Mouse (Mus musculus) kidney, embryonic 15.5 days (tissue): ENCODE results near the gene Stmnd1. TPM values are rescaled to one million over a fixed set of nuclear protein-coding genes. Genes with fewer than 3 reads are reported as not detected.

Source experiments
- ATAC-seq: fragments of 200-750 bp; cut with Nextera tagmentation; replicated peaks from 2 replicates; pipeline ENCODE4 v1.8.0; 2017; ENCODE audit warnings: moderate TSS enrichment; ENCODE audit not compliant: low FRiP score
- H3K27ac ChIP-seq: fragments of 300-500 bp; sonication (generic); 2 replicates; pipeline ENCODE4 v1.5.1; 2015; ENCODE audit warnings: mild to moderate bottlenecking, inconsistent platforms
- H3K27me3 ChIP-seq: fragments of 300-500 bp; sonication (generic); 2 replicates; pipeline ENCODE4 v1.6.1; 2015; ENCODE audit warnings: inconsistent platforms
- H3K36me3 ChIP-seq: fragments of 300-500 bp; sonication (generic); 2 replicates; pipeline ENCODE4 v1.6.1; 2015; ENCODE audit warnings: inconsistent platforms
- H3K4me1 ChIP-seq: fragments of 300-500 bp; sonication (generic); 2 replicates; pipeline ENCODE4 v1.6.1; 2015; ENCODE audit warnings: inconsistent platforms
- H3K4me2 ChIP-seq: fragments of 300-500 bp; sonication (generic); 2 replicates; pipeline ENCODE4 v1.6.1; 2015; ENCODE audit warnings: moderate library complexity, mild to moderate bottlenecking, inconsistent platforms
- H3K4me3 ChIP-seq: fragments of 300-500 bp; sonication (generic); replicated peaks from 2 replicates; pipeline ENCODE4 v1.5.1; 2015; ENCODE audit warnings: mild to moderate bottlenecking, inconsistent platforms
- H3K9ac ChIP-seq: fragments of 300-500 bp; sonication (generic); 2 replicates; pipeline ENCODE4 v1.6.1; 2015; ENCODE audit warnings: mild to moderate bottlenecking, inconsistent platforms
- H3K9me3 ChIP-seq: fragments of 300-500 bp; sonication (generic); replicated peaks from 2 replicates; pipeline ENCODE4 v1.6.1; 2016; ENCODE audit warnings: inconsistent platforms
- WGBS: fragments of 180-500 bp; shearing (Covaris S2); methylation state at CpG from one replicate; pipeline ENCODE4 v1.1.7; 2015; ENCODE audit warnings: mixed read lengths; 5-methylcytosine and 5-hydroxymethylcytosine counted together
- polyA plus RNA-seq: library from polyadenylated mRNA; unstranded; fragments of >200 nt; fragmentation: Nextera tagmentation; extraction: Ambion mirVana; gene quantifications from 2 replicates; pipeline ENCODE4 v1.2.1, GENCODE M21; 2015

Stmnd1 gene
- polyA plus RNA-seq, 1 experiment from 2014 or later = 0.18 TPM

GRCm38 (mm10) chr13:46259526-46259925 is 14.0 kb upstream of the Stmnd1 start:
- H3K9ac ChIP-seq = no peak overlapping the region
- ATAC-seq = no peak
- 57% methylated on average over 4 of the region's 4 CpGs for WGBS
- no peak overlapping the region for H3K4me3 ChIP-seq
- H3K27me3 ChIP-seq = no peaks in the 10 kb centered on the region
- H3K36me3 ChIP-seq = no peaks in the 10 kb centered on the region
- 0 out of 2 replicates have a peak, but pooled peaks cover 3% of the 10 kb centered on the region for H3K4me1 ChIP-seq
- no peaks in the 10 kb centered on the region for H3K9me3 ChIP-seq
- H3K4me2 ChIP-seq = no peak overlapping the region
- H3K27ac ChIP-seq = no peak overlapping the region

- Histone ChIP-seq H3K36me3 (no peaks in the 10 kb centered on the region), H3K27me3 (no peaks in the 10 kb centered on the region), H3K4me1 (no peaks in the 10 kb centered on the region), H3K9me3 (no peaks in the 10 kb centered on the region), H3K4me2 (no peak overlapping the region), H3K27ac (no peak overlapping the region), H3K4me3 (no peak overlapping the region), H3K9ac (no peak overlapping the region)
- WGBS = 67% methylated on average over 3 of the region's 3 CpGs
- no peak for ATAC-seq
Measured at GRCm38 (mm10) chr13:46261244-46261643, 12.3 kb upstream of the Stmnd1 start.

GRCm38 (mm10) chr13:46267783-46268182 is 5.7 kb upstream of the Stmnd1 start:
- H3K27me3 ChIP-seq = no peaks in the 10 kb centered on the region
- H3K27ac ChIP-seq = peak overlapping the region; percentile 80; the same call in 1 of the 2 replicates
- H3K4me2 ChIP-seq = no peak overlapping the region
- H3K36me3 ChIP-seq = no peaks in the 10 kb centered on the region
- peaks cover 23% of the 10 kb centered on the region for H3K4me1 ChIP-seq
- H3K9me3 ChIP-seq = no peaks in the 10 kb centered on the region
- ATAC-seq = peak; percentile 43
- no peak overlapping the region for H3K9ac ChIP-seq
- no peak overlapping the region for H3K4me3 ChIP-seq

GRCm38 (mm10) chr13:46268341-46268740 is 5.2 kb upstream of the Stmnd1 start:
- WGBS = 24% methylated on average over 3 of the region's 3 CpGs
- peak overlapping the region; percentile 80 for H3K27ac ChIP-seq
- no peak overlapping the region for H3K4me3 ChIP-seq
- H3K27me3 ChIP-seq = no peaks in the 10 kb centered on the region
- peaks cover 28% of the 10 kb centered on the region for H3K4me1 ChIP-seq
- no peaks in the 10 kb centered on the region for H3K9me3 ChIP-seq
- H3K9ac ChIP-seq = no peak overlapping the region
- no peaks in the 10 kb centered on the region for H3K36me3 ChIP-seq
- no peak overlapping the region for H3K4me2 ChIP-seq
- ATAC-seq = peak; percentile 72; the same call in 1 of the 2 replicates

GRCm38 (mm10) chr13:46268815-46269445 is 4.6 kb upstream of the Stmnd1 start:
- ATAC-seq = no peak
- Histone ChIP-seq H3K4me1 (peaks cover 33% of the 10 kb centered on the region), H3K27me3 (no peaks in the 10 kb centered on the region), H3K9ac (no peak overlapping the region), H3K4me2 (0 out of 2 replicates have a peak overlapping the region, but pooled peaks have one; percentile 23), H3K4me3 (no peak overlapping the region), H3K9me3 (no peaks in the 10 kb centered on the region), H3K27ac (peak overlapping the region; percentile 80), H3K36me3 (no peaks in the 10 kb centered on the region)
- 45% methylated on average over 7 of the region's 7 CpGs for WGBS

- no peak for ATAC-seq
- Histone ChIP-seq H3K4me1 (peaks cover 28% of the 10 kb centered on the region), H3K4me3 (peak overlapping the region; percentile 15), H3K9ac (no peak overlapping the region), H3K27ac (peak overlapping the region; percentile 66), H3K27me3 (no peaks in the 10 kb centered on the region), H3K36me3 (no peaks in the 10 kb centered on the region), H3K4me2 (peak overlapping the region; percentile 52), H3K9me3 (no peaks in the 10 kb centered on the region)
- 17% methylated on average over 15 of the region's 17 CpGs for WGBS
Measured at GRCm38 (mm10) chr13:46272811-46273452, 589 bp upstream of the Stmnd1 start.

GRCm38 (mm10) chr13:46275701-46276100 is 2.2 kb downstream of the Stmnd1 start:
- Histone ChIP-seq H3K36me3 (no peaks in the 10 kb centered on the region), H3K27me3 (no peaks in the 10 kb centered on the region), H3K27ac (no peak overlapping the region), H3K9me3 (no peaks in the 10 kb centered on the region), H3K4me2 (no peak overlapping the region), H3K4me3 (no peak overlapping the region), H3K4me1 (peaks cover 14% of the 10 kb centered on the region), H3K9ac (no peak overlapping the region)
- WGBS = 90% methylated on average over 4 of the region's 4 CpGs
- ATAC-seq = no peak

- Histone ChIP-seq H3K4me1 (no peaks in the 10 kb centered on the region), H3K27me3 (no peaks in the 10 kb centered on the region), H3K4me2 (no peak overlapping the region), H3K9ac (no peak overlapping the region), H3K4me3 (no peak overlapping the region), H3K36me3 (no peaks in the 10 kb centered on the region), H3K27ac (no peak overlapping the region), H3K9me3 (no peaks in the 10 kb centered on the region)
- 89% methylated on average over 2 of the region's 2 CpGs for WGBS
- ATAC-seq = no peak
Measured at GRCm38 (mm10) chr13:46282543-46282942, 9.0 kb downstream of the Stmnd1 start.

- Histone ChIP-seq H3K27ac (no peak overlapping the region), H3K4me1 (no peaks in the 10 kb centered on the region), H3K9me3 (no peaks in the 10 kb centered on the region), H3K36me3 (no peaks in the 10 kb centered on the region), H3K27me3 (no peaks in the 10 kb centered on the region), H3K9ac (no peak overlapping the region), H3K4me2 (no peak overlapping the region), H3K4me3 (no peak overlapping the region)
- WGBS = 64% methylated on average over 8 of the region's 8 CpGs
- ATAC-seq = no peak
Measured at GRCm38 (mm10) chr13:46287801-46288200, 14.3 kb downstream of the Stmnd1 start.

GRCm38 (mm10) chr13:46288372-46288771 is 14.9 kb downstream of the Stmnd1 start:
- Histone ChIP-seq H3K4me3 (no peak overlapping the region), H3K9ac (no peak overlapping the region), H3K36me3 (no peaks in the 10 kb centered on the region), H3K27ac (no peak overlapping the region), H3K4me2 (no peak overlapping the region), H3K27me3 (no peaks in the 10 kb centered on the region), H3K4me1 (no peaks in the 10 kb centered on the region), H3K9me3 (no peaks in the 10 kb centered on the region)
- 78% methylated on average over 5 of the region's 5 CpGs for WGBS
- ATAC-seq = no peak

- no peaks in the 10 kb centered on the region for H3K4me1 ChIP-seq
- H3K27ac ChIP-seq = no peak overlapping the region
- H3K9me3 ChIP-seq = no peaks in the 10 kb centered on the region
- no peak overlapping the region for H3K4me3 ChIP-seq
- no peaks in the 10 kb centered on the region for H3K36me3 ChIP-seq
- no peak overlapping the region for H3K4me2 ChIP-seq
- 72% methylated on average over 1 of the region's 1 CpGs for WGBS
- no peak overlapping the region for H3K9ac ChIP-seq
- no peak for ATAC-seq
- H3K27me3 ChIP-seq = no peaks in the 10 kb centered on the region
Measured at GRCm38 (mm10) chr13:46290537-46290936, 17.0 kb downstream of the Stmnd1 start.

- Histone ChIP-seq H3K27ac (no peak overlapping the region), H3K9me3 (no peaks in the 10 kb centered on the region), H3K27me3 (no peaks in the 10 kb centered on the region), H3K4me1 (no peaks in the 10 kb centered on the region), H3K4me3 (no peak overlapping the region), H3K36me3 (no peaks in the 10 kb centered on the region), H3K9ac (no peak overlapping the region), H3K4me2 (no peak overlapping the region)
- no peak for ATAC-seq
Measured at GRCm38 (mm10) chr13:46294365-46294764, 20.8 kb downstream of the Stmnd1 start.

- no peaks in the 10 kb centered on the region for H3K9me3 ChIP-seq
- H3K36me3 ChIP-seq = no peaks in the 10 kb centered on the region
- ATAC-seq = no peak
- H3K4me1 ChIP-seq = no peaks in the 10 kb centered on the region
- H3K4me3 ChIP-seq = no peak overlapping the region
- H3K4me2 ChIP-seq = no peak overlapping the region
- H3K27me3 ChIP-seq = no peaks in the 10 kb centered on the region
- no peak overlapping the region for H3K27ac ChIP-seq
- 93% methylated on average over 4 of the region's 4 CpGs for WGBS
- H3K9ac ChIP-seq = no peak overlapping the region
Measured at GRCm38 (mm10) chr13:46297701-46298100, 24.2 kb downstream of the Stmnd1 start.
